Mouse (Mus musculus) embryonic fibroblast, embryonic 13.5 days (primary cell): ENCODE measurements around the gene Chmp6.

Experiments used
- CTCF ChIP-seq: IDR thresholded peaks from 2 replicates; pipeline ENCODE4 v1.5.1; 2011; ENCODE audit warnings: mild to moderate bottlenecking, control low read depth, low read length, moderate library complexity, borderline replicate concordance; ENCODE audit not compliant: insufficient read depth
- POLR2A ChIP-seq: IDR thresholded peaks from 2 replicates; pipeline ENCODE4 v1.6.1; 2011; ENCODE audit warnings: low read depth, mild to moderate bottlenecking, control low read depth, low read length, moderate library complexity

DNA sequence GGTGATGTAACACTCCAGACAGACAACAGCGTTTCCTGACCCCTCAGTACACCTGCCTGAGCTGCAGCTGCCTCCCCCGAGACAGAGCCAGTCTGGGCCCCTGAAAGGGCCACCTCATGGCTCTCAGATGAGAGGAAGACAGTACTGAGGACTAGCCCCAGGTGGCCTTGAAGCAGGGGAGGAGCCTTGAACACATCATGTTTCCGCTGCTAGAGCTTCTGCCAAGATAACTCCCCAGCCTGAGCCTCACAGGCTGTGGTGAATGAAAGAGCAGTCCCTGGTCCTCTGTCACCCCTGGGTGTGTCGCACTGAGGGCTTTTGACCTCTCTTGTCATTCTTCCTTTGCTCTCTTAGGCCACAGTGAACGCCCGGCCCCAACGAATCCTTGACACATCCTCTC is 42.1 kb upstream of the Chmp6 start:
- no peak for TF ChIP-seq CTCF
- no peak for TF ChIP-seq POLR2A
